Comparison of ENCODE assay signal across 9 mouse cellular contexts in the genomic region with DNA sequence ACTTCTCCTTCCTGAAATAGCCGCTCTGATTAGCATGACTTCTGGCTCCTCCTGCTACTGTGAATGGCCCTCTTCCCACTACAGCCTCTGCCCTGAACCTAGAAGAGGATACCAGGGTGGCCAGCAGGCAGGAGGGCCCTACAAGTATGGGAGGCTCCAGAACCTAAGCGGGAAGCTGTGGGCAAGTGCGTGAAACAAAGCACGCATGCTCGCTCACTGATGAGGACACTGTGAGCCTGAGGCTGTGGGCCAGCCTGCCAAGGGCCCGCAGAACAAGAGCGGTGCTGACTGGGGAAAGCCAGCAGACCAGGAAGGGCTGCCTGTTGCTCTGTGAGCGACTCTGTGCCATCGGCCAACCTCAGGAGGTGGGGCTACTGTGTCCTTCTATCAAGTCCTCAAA.
DNase-seq lines count a peak whose midpoint lies in the region; TF ChIP-seq lines count a peak whose summit lies in the region.
"Had no signal": no experiment of that assay in that cellular context is flagged by ENCODE, and none has a peak within 500 bp of the region (broad histone marks: within the 10 kb centered on the region; RNA-seq: fewer than 3 reads in every experiment).

No protein-coding gene starts in this region.

- H3K4me3 ChIP-seq in layer of hippocampus, adult 2 months: no peak overlapping the region
- H3K4me3 ChIP-seq: forebrain, embryonic 13.5 days had no signal

- peak overlapping the region; percentile 20; the same call in 1 of the 2 replicates for H3K27ac ChIP-seq in layer of hippocampus, adult 2 months
- H3K27ac ChIP-seq: forebrain, embryonic 13.5 days had no signal

- no peak for TF ChIP-seq CTCF in layer of hippocampus, adult 2 months (conservative IDR thresholded peaks at IDR 0.05)

- intact Hi-C loops in heart, postnatal 10 days (cut with DNase I): no loop called here

- no peak for DNase-seq in layer of hippocampus, adult 2 months (ENCODE audit: low spot score in 2 of 2)
- no peak for DNase-seq in layer of hippocampus, postnatal 36 days
- DNase-seq in cerebellum, postnatal 25 days: peak; percentile 40 to 51
- DNase-seq in heart, postnatal 10 days: peak; percentile 41 to 54
- DNase-seq in kidney, postnatal 4 days: peak; percentile 43 to 62
- no peak for DNase-seq in adrenal gland, postnatal 25 days
- DNase-seq in natural killer cell, adult 2 months (ENCODE audit: low spot score in 2 of 2): no peak
- no peak for DNase-seq in frontal cortex, postnatal 36 days (ENCODE audit: low spot score in 2 of 2)

Comparison
In these comparisons a context has a peak if more than half of its experiments do, and no peak if none do; other contexts are left out.
1. DNase-seq: peak in cerebellum, postnatal 25 days (2 of 2), heart, postnatal 10 days (2 of 2) and kidney, postnatal 4 days (2 of 2); none in layer of hippocampus, adult 2 months (0 of 2), layer of hippocampus, postnatal 36 days (0 of 2), adrenal gland, postnatal 25 days (single experiment), natural killer cell, adult 2 months (0 of 2) and frontal cortex, postnatal 36 days (0 of 2).